Mouse (Mus musculus) testis, adult 10 weeks (tissue): ENCODE measurements around the gene Brk1. TPM values are rescaled to one million over a fixed set of nuclear protein-coding genes. Genes with fewer than 3 reads are reported as not detected.

Experiments used
- polyA plus RNA-seq: library from polyadenylated mRNA; stranded (reverse); fragments of 350-450 nt; fragmentation: Illumina TruSeq; extraction: RNeasy Lipid Tissue Mini Kit (QIAGEN cat#74804); gene quantifications from one replicate; pipeline ENCODE4 v1.2.3, GENCODE M21; 2014; ENCODE audit warnings: low read depth, low replicate concordance

Brk1 gene
- 27.3 TPM for polyA plus RNA-seq

GRCm38 (mm10) chr6:113604432-113605223 lies at the start of gene Brk1:
TSS of gene Brk1 (plus strand) at chr6:113604772.

GRCm38 (mm10) chr6:113600543-113601139 lies 3.9 kb upstream of the Brk1 start, which contains the start of gene Fancd2os:
TSS of gene Fancd2os (minus strand) at chr6:113600715.

GRCm38 (mm10) chr6:113623941-113624751 lies 19.6 kb downstream of the Brk1 start, which contains the start of gene Vhl:
TSS of gene Vhl (plus strand) at chr6:113623959.

GRCm38 (mm10) chr6:113638302-113639040 lies 33.9 kb downstream of the Brk1 start, which contains the start of gene Irak2:
TSS of gene Irak2 (plus strand) at chr6:113638467.

Other genes with a start within 250 kb of the Brk1 start
- gene Tada3, start 226.9 kb upstream of the Brk1 start, polyA plus RNA-seq = 2.1 TPM
- 32.3 TPM for gene Arpc4, start 226.7 kb upstream of the Brk1 start, polyA plus RNA-seq
- gene Ttll3, start 215.5 kb upstream of the Brk1 start, polyA plus RNA-seq = 10.6 TPM
- 0.28 TPM for gene Rpusd3, start 185.4 kb upstream of the Brk1 start, polyA plus RNA-seq
- gene Cidec, start 169.0 kb upstream of the Brk1 start, polyA plus RNA-seq = 0.11 TPM
- 25.8 TPM for gene Jagn1, start 162.2 kb upstream of the Brk1 start, polyA plus RNA-seq
- gene Il17re, start 146.3 kb upstream of the Brk1 start, polyA plus RNA-seq = 1.8 TPM
- gene Il17rc, start 133.3 kb upstream of the Brk1 start, polyA plus RNA-seq = not detected
- 0.45 TPM for gene Creld1, start 121.5 kb upstream of the Brk1 start, polyA plus RNA-seq
- gene Prrt3, start 102.8 kb upstream of the Brk1 start, polyA plus RNA-seq = not detected
- gene Emc3, start 73.1 kb upstream of the Brk1 start, polyA plus RNA-seq = 58.5 TPM
- gene Fancd2, start 73.1 kb upstream of the Brk1 start, polyA plus RNA-seq = 26.5 TPM
- 83.9 TPM for gene Fancd2os, start 4.1 kb upstream of the Brk1 start, polyA plus RNA-seq
- 72.8 TPM for gene Vhl, start 19.2 kb downstream of the Brk1 start, polyA plus RNA-seq
- 0.49 TPM for gene Irak2, start 33.7 kb downstream of the Brk1 start, polyA plus RNA-seq
- 15.9 TPM for gene Tatdn2, start 92.3 kb downstream of the Brk1 start, polyA plus RNA-seq
- 19.3 TPM for gene Ghrl, start 115.1 kb downstream of the Brk1 start, polyA plus RNA-seq
- 26.1 TPM for gene Sec13, start 136.0 kb downstream of the Brk1 start, polyA plus RNA-seq